Mouse (Mus musculus) skeletal muscle tissue, adult 2 months (tissue): Measurements from ENCODE around the gene Pdx1.

Source experiments
- DNase-seq: peaks from one replicate; pipeline ENCODE4 v3.0.0-alpha.2; 2012; ENCODE audit warnings: low read depth, low spot score

The Pdx1 gene

DNA sequence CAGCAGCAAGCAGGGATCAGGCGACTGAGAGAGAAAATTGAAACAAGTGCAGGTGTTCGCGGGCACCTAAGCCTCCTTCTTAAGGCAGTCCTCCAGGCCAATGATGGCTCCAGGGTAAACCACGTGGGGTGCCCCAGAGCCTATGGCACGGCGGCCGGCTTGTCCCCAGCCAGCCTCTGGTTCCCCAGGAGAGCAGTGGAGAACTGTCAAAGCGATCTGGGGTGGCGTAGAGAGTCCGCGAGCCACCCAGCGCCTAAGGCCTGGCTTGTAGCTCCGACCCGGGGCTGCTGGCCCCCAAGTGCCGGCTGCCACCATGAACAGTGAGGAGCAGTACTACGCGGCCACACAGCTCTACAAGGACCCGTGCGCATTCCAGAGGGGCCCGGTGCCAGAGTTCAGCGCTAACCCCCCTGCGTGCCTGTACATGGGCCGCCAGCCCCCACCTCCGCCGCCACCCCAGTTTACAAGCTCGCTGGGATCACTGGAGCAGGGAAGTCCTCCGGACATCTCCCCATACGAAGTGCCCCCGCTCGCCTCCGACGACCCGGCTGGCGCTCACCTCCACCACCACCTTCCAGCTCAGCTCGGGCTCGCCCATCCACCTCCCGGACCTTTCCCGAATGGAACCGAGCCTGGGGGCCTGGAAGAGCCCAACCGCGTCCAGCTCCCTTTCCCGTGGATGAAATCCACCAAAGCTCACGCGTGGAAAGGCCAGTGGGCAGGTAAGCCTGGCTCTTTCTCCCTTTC is at the start of gene Pdx1:
Pdx1 (plus strand) TSS at position 34 of the 747 bp plus-strand sequence.
- DNase-seq, result no peak

DNA sequence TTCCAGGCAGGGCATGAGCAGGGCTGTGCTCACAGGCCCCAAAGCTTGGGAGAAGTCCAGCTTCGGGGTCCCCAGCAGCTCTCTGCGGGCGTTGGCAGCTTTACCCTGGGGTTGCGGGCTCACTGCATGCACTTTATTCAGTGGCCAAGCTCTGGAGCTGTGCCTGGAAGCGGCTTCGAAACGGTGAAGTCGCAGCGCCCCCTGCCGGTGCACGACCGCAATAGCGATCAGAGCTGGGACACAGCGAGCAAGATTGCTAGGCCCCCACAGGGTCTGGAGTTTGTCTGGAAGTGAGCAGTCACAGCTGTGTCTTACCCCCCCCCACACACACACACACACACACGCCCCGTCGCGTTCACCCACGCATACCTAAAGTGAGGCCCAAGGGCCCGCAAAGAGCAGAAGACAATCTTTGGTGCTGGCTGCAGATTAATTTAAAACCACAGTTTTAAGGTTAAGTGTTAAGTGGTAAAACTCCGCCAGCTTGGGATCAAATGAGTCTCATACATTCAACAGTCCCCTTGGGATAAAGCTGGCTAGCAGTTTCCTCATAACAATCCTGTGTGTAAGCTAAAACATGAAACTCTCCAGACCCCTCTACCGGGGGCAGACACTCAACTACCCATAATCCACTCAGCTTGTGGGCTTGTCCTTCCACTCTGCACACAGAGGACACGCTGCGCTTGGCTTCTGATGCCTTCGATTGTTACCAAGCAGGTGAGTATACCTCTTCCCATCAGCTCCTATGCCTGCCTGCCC is 42.2 kb upstream of the Pdx1 start:
- DNase-seq, result peak; percentile 52

DNA sequence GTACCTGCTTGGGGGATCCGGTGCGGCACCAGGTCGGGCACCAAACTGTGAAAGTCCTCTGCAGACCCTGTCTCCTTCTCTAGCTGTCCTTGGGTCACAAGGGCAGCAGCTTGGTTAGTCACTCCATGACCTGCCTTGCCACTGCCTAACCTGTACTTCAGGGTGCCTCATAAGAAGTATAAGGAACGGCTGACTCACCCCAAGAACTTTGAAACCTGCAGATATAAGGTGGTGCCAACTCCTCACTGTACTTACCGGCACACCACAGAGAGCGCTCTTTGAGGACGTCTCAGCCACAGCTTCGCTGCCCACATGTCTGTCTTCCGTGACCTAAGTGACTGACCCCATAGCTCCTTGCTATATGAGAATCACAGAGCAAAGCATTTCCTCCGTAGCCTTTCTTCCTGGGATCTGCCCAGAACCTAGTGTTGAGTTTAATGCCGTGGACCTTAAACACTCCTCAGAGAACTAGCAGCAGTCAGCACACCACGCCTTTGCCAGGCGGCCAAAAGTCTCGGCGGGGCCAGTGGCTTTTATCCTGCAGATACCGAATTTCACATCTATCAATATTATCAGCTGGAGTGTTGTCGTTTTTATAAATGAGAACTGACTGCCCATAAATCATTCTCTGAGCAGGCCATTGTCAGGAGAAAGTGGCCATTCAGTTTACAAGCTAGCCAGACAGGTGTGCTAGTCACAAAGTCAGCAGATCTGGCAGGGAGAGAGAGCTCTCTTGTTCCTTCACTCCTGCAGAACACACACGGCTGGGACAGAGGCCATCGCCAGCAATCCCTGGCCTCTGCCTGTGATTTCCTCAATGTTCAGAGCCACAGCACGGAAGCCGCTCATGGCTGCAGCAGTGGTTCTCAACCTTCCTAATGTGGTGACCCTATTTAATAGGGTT is 34.1 kb upstream of the Pdx1 start:
- DNase-seq, result no peak

DNA sequence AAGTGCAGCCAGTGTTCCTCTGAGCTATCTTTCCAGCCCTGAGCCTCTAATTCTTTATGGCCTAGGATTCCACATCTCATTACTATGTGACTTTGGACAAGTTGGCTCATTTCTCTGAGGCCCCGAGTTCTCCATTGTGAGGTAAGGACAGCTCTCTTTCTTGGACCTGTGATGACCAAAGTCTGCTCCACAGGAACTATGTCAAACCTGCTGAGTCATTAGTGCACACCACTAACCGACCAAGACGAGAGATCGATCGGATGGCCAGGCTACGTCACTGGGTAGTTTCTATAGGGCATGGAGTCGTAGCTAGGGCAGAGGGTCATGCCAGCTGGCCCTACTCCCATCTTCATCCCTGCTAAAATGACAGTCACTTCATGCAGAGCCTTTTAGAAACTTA is 25.9 kb upstream of the Pdx1 start:
- no peak for DNase-seq

DNA sequence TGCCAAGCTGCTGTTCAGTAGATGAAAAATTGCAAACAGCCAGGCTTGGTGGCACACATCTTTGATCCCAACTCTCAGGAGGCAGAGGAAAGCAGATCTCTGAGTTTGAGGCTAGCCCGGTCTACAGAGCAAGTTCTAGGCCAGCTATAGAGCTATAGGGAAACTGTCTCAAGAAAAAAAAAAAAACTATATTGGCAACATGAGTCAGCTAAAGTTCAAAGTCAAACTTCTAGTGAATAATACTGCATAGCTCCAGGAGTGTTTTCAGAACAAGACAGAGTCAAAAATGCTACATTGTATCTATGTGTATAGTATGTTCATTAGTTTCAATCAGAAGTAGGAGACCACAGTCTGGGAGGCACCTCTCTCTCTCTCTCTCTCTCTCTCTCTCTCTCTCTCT is 9.6 kb upstream of the Pdx1 start:
- DNase-seq, result no peak

DNA sequence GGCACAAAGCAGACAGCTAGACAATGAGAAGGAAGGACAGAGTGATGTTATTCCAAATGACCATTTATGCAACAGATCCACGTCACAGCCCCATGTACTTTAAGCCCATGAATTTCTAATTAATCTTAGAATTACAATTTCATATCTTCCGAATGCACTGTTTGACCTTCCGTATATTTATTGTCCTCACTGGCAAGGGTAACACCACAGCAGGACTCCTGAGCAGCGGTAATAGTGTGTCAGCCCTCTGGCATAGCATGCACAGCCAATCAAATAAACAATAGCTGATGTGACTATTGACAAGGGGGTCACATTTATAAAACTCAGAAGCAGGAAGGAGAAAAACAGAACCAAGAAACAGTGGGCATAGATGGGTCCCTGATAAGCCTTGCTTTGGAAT is 9.0 kb upstream of the Pdx1 start:
- DNase-seq, result no peak

DNA sequence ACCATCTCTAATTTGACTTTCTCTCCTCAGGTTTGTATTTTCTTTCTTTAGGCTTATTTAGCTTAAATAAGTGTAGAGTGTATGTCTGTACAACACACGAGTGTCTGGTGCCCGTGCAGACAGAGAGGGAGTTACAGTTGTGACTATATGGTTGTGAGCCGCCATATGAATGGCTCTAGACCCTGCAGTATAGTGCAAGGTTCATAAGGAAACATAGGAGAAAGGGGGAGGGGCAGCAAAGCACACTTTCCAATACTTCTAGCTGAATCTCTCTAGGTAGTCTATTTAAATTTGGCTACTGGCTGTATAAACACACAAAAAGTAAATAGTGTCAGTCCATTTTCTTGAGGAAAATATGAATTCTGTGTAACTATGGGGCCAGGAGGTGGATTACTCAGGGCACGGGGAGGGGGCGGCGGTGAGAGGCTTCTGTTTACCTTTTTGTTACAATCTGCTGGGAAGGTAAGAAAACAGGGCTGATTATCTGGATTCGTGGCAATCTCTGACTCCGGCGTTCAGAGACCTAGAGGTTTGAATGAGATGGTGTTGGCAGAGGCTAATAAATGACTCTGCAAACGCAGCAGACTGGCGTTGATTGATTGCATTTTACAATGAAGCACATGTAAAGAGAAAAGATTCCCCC is 7.7 kb upstream of the Pdx1 start:
- DNase-seq, result no peak

DNA sequence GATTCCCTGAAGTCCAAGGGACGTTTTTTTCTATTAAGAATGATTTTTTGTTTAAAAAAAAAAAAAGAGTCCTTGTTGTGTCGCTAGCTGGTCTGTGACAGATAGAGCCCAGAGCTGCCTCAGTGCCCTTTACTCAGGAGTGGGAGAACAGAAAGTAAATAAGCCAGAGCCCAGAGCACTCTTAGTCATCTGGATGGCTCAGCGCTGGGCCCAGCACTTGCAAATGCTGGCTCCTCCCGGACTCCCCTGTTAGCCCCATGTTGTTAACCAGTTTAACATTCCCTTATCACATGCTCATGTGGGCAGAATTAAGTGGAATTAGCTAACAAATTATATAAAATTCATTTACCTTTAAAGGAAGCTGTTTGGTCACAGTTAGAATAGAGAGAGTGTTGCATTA is 5.8 kb upstream of the Pdx1 start:
- DNase-seq, result no peak

DNA sequence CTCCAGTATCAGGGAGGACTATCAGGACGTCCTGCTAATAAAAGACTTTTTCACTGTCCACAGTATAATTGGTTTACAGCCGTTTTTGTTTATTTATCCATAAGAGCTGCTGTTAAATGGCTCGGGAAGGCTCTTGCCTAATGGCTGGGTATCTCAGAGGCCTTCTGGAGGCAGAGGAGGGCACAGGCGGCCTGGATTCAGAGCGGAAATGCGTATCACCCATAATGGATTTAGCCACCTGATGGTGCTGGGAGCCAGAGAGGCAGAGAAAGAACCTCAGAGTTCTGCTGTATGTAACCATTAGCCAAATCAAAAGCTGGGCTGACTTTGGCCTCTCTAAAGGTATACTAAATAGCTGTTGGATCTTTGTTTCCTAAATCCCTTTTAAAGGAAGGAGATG is 2.3 kb upstream of the Pdx1 start:
- no peak for DNase-seq

DNA sequence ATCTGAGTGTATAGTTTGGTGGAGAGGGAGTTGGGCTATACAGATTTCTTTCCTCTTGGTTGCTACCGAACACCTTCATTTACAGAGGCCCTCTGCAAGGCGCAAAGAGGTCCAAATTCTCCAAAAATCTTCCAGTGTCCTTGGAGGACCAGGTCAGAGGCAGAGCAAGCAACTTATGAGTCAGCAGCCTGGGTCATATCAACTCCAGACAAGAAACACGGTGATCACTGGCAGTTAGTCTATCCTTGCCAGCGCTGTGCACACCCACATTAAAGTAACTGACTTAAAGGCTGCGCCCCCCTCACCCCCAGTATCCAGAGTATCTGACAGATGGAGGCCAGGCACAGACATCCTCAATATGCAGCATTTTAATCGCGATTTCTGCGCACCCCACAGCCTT is 1.0 kb upstream of the Pdx1 start:
- no peak for DNase-seq

DNA sequence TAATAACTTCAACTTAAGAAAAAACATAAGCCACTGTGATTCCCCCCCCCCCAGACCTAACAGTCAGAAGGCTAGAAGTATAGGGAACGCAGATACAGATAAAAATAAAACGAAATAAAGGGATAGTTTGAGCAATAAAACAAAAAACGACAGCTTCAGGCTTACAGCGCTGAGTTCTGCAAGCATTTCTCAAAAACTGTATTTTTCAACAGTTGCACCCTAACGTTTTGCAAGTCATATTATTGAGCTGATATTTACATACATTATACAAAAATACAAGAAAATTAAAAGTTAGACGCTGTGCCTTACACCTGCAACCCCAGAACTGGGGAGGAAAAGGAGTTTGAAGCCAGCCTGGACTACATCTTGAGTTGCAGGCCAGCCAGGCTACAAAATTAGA is 388 bp upstream of the Pdx1 start:
- no peak for DNase-seq

DNA sequence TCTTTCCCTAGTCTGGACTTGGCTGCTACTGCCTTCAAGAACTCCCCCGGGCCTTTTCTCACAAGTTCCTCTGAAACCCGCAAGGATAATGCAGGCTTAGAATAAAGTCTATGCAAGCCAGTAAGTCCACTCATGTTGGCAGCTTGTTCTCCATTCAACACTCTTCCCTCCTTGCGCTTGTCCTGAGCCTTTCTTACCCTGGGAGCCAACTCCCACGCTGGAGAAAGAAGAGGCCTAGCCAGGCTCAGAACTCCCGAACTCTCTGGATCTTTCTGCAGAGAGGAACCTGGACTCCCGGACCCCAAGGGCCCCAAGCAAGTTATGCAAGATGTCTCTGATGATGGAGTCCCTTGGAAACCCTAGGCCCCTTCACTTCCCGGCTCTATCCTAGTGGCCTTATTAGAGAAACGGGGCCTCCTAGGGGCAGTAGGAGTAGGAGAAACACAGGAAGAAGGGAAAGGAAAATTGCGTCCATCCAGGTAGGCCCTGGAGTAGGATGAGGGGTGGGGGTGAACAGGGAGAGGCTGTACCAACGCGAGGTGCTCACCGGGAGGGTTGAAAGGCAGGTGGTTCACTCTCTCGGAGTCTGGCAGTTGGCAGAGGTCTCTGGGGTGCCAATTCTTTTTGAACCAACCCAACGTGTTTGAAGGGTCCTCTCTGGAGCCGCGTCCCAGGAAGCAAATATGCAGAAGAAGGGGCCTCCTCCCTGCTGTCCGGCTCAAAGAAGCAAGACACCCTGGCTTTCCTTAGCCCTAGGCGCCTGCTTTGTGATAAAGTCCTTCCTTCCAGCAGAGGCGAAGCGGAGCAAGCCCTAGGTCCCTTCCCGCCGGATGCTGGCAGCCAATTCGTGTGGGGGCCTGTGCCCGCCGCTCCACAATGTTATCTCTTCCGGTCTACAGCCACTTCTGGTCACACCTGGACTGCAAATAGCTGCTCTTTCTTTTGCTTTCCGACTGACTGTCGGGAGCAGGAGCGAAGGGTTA is 1.2 kb downstream of the Pdx1 start:
- no peak for DNase-seq

DNA sequence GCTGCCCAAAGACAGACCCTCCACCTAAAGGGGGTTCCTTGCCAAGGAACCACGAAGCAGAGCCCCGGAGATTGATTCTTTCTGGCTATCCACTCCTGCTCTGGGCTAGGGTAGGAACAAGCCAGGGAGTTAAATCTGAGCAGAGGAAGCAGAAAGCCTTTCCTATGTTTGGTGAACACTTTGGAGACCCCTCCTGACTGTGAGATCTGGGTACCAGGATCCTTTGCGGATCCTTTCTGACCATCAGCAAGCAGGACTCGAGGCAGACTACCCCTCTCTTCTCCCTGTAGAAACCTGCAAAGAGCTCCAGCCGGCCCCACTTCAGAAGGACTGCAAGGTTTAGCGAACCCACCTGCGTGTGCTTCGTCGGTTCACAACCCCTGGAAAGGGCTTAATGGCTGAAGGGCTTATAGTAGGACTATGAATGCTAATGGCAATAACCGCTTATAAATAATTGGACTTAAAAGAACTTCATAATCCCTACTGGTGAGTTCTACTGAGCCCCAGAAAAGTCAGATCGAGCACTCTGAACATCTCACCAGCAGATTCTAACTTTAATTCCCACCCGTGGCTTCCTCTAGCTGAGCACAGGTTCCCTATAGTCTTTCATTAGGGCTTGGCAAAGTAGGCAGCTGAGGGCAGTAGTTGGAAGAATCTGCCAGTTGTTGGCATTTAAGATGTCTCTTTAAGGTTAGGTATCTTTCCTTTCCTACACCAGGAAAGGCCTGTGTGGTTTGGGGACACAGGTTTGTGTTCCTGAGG is 2.5 kb downstream of the Pdx1 start:
- no peak for DNase-seq

DNA sequence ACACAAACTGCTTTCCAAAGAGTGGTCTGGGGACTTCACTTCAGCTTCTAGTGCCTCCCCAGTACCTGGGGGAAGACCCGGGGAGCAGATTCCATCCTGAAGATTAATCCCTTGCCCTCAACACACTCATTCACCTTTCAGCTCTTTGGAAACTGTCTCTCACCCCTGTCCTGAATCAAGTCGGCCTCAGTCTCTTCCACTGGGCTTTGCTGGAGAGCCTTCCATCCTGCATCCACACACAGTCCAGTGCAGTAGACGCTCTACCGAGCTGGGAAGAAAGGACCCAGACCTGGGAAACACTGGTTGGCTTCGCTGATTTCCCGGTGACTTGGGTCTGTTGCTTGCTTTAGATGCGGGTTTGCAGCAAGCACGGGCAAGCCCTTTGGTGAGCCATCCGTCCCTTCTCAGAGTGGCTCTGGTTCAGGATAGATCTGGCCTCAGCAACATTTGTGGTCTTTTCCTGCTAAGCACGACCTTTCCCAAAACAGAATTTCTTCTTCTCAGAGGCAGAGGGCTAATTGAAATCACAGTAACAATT is 3.1 kb downstream of the Pdx1 start:
- no peak for DNase-seq

DNA sequence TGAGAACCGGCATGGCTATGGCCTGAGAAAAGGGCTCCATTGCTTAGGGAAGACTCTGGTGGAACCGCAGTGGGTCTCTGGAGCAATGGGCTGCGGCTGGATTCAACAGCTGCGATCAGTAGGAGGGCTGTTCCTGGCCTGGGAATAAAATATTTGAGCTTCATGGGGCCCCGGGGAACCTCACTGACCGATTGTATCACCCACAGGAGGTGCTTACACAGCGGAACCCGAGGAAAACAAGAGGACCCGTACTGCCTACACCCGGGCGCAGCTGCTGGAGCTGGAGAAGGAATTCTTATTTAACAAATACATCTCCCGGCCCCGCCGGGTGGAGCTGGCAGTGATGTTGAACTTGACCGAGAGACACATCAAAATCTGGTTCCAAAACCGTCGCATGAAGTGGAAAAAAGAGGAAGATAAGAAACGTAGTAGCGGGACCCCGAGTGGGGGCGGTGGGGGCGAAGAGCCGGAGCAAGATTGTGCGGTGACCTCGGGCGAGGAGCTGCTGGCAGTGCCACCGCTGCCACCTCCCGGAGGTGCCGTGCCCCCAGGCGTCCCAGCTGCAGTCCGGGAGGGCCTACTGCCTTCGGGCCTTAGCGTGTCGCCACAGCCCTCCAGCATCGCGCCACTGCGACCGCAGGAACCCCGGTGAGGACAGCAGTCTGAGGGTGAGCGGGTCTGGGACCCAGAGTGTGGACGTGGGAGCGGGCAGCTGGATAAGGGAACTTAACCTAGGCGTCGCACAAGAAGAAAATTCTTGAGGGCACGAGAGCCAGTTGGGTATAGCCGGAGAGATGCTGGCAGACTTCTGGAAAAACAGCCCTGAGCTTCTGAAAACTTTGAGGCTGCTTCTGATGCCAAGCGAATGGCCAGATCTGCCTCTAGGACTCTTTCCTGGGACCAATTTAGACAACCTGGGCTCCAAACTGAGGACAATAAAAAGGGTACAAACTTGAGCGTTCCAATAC is 4.7 kb downstream of the Pdx1 start:
- no peak for DNase-seq

DNA sequence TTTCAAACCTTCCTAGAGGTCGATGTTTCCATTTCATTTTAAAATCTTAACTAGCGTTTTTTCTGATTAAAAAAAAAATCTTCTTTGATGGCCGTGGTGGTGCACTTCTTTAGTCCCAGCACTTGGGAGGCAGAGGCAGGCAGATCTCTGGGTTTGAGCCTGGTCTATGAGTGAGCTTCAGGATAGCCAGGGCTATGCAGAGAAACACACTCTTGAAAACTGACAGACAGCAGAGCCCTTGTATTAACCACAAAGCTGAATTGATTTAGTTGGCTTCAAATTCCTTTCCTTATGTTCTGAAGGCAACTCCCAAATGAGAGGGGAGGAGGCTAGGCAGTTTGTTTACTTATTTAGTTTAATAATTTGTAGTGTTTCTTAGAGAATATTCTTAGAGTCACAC is 6.0 kb downstream of the Pdx1 start:
- DNase-seq, result no peak

DNA sequence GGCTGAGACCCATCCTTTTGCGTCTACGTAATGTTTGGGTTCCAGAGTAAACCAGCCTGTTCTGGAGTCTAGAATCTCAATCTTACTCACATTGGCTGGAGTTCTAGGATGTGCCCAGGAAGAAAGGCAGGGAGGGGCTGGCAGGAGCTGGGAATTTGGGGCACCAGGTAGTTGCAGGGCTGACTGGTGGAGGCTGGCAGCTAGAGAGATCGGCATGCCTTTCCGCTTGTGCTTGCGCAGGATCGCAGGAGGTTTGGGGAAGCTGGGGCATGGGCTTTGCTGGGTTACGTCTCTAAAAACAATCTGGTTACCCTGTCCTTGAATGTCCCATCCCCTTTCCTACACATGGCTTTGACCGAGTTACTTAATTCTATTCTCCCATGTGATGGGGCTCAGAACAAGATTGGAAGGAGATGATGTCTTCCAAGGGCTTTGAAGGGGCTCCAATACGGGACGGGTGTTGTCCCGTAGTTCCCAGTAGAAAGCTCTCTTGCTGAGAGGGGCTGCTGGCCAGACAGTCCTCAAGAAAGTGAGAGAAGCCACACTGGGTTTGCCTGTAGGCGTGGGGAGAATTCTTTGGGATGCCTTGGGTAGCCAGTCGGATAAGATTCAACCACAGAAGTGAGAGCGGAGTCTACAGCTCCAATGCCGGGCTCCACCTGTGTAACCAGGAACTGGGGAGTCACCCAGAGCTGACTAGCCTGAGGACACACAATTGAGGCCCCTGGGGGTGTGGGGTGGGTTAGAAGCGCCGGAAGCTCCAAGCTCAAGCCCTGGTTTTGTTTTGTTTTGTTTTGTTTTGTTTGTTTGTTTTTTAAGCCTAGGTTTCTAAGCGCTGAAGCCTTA is 7.2 kb downstream of the Pdx1 start:
- no peak for DNase-seq

DNA sequence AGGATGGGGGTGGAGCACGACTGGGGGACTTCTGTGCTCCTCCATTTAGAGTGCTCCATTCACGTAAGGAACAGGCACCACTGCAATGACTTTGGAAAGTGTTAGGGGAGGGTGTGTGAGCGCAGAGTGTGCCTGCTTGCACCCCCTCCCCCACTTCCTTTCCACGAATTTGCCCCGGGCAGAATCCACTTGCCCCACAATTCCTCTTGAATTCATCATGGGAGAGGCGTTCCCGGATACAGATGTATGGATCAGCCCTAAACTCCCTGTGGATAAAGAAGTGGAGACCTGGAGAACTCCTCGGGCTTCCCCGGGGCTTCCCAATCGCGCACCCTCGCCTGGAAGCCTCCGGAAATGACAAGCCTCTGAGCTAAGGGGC is 7.8 kb downstream of the Pdx1 start:
- no peak for DNase-seq
